Comparison of ENCODE assay signal across 19 mouse cellular contexts in genomic region chr3:153852266-153852665, GRCm38 (mm10). TPM values are rescaled to one million over a fixed set of nuclear protein-coding genes. Genes with fewer than 3 reads are reported as not detected.
DNase-seq lines count a peak whose midpoint lies in the region; ATAC-seq and TF ChIP-seq lines count a peak whose summit lies in the region.
"Had no signal": no experiment of that assay in that cellular context is flagged by ENCODE, and none has a peak within 500 bp of the region (broad histone marks: within the 10 kb centered on the region; RNA-seq: fewer than 3 reads in every experiment).

No protein-coding gene starts in this region.

- 0 out of 2 replicates have a peak, but pooled peaks cover 5% of the 10 kb centered on the region for H3K27me3 ChIP-seq in limb, embryonic 12.5 days
- H3K27me3 ChIP-seq in limb, embryonic 10.5 days (ENCODE audit: low read depth, poor library complexity, severe bottlenecking): no peaks in the 10 kb centered on the region; the same call in 1 of the 2 replicates
- H3K27me3 ChIP-seq: neural tube, embryonic 13.5 days had no signal

- no peak for DNase-seq in limb, embryonic 10.5 days (ENCODE audit: low spot score)
- DNase-seq in frontal cortex, postnatal 10 days (ENCODE audit: low spot score in 2 of 2): no peak
- DNase-seq in gastrocnemius, postnatal 25 days: no peak
- DNase-seq in left cerebral cortex, postnatal 36 days (ENCODE audit: low spot score in 2 of 2): no peak
- DNase-seq: heart, adult 18-20 months; kidney, adult 11 months; lung, postnatal 14 days; right cerebral cortex, adult 18-20 months; thymus, postnatal 4 days had no signal

- intact Hi-C loops in left cerebral cortex, postnatal 36 days (cut with DNase I): no loop called here

- H3K36me3 ChIP-seq in limb, embryonic 12.5 days: no peaks in the 10 kb centered on the region
- H3K36me3 ChIP-seq in limb, embryonic 10.5 days: no peaks in the 10 kb centered on the region
- H3K36me3 ChIP-seq: neural tube, embryonic 13.5 days had no signal

- no peaks in the 10 kb centered on the region for H3K9me3 ChIP-seq in limb, embryonic 12.5 days
- no peaks in the 10 kb centered on the region for H3K9me3 ChIP-seq in limb, embryonic 10.5 days (replicated peaks)
- H3K9me3 ChIP-seq: neural tube, embryonic 13.5 days had no signal

- no peak overlapping the region for H3K27ac ChIP-seq in limb, embryonic 12.5 days
- H3K27ac ChIP-seq in limb, embryonic 10.5 days: no peak overlapping the region
- no peak overlapping the region for H3K27ac ChIP-seq in bone marrow, adult 2 months (ENCODE audit: control insufficient read depth, insufficient read depth, low read depth, low read length, poor library complexity)
- H3K27ac ChIP-seq: neural tube, embryonic 13.5 days had no signal

- no peak for TF ChIP-seq CTCF in bone marrow, adult 2 months (IDR thresholded peaks at IDR 0.05; ENCODE audit: control insufficient read depth, insufficient read depth, low read length)

- WGBS in limb, embryonic 12.5 days: 76% methylated on average over 8 of the region's 8 CpGs
- WGBS in limb, embryonic 10.5 days: 79% methylated on average over 8 of the region's 8 CpGs
- 54% methylated on average over 8 of the region's 8 CpGs for WGBS in bone marrow, adult 2 months

- no peak overlapping the region for H3K4me2 ChIP-seq in limb, embryonic 12.5 days
- H3K4me2 ChIP-seq: neural tube, embryonic 13.5 days had no signal

- peak; percentile 26; the same call in 1 of the 2 replicates for ATAC-seq in limb, embryonic 12.5 days (ENCODE audit: insufficient number of reproducible peaks, insufficient read depth, low FRiP score, low TSS enrichment, low read depth)
- peak; percentile 92 for ATAC-seq in erythroid progenitor cell, adult 5-6 weeks (replicated peaks; ENCODE audit: low FRiP score, poor library complexity, severe bottlenecking)
- ATAC-seq in megakaryocyte progenitor cell, adult 5-6 weeks (replicated peaks; ENCODE audit: poor library complexity): peak; percentile 85
- ATAC-seq: midbrain, embryonic 16.5 days; Patski had no signal

- peak; percentile 59; the same call in 1 of the 2 replicates for TF ChIP-seq POLR2A in bone marrow, adult 2 months (IDR thresholded peaks at IDR 0.05; ENCODE audit: borderline replicate concordance, control insufficient read depth, low read depth, low read length)

- no peak overlapping the region for H3K4me3 ChIP-seq in limb, embryonic 12.5 days (replicated peaks)
- H3K4me3 ChIP-seq in limb, embryonic 10.5 days: no peak overlapping the region
- no peak overlapping the region for H3K4me3 ChIP-seq in bone marrow, adult 2 months (replicated peaks; ENCODE audit: control insufficient read depth, low read depth, low read length)
- H3K4me3 ChIP-seq: neural tube, embryonic 13.5 days had no signal

- H3K9ac ChIP-seq in limb, embryonic 12.5 days (replicated peaks): no peak overlapping the region
- H3K9ac ChIP-seq: neural tube, embryonic 13.5 days had no signal

- peaks cover 5% of the 10 kb centered on the region; the same call in 1 of the 2 replicates for H3K4me1 ChIP-seq in limb, embryonic 12.5 days (replicated peaks)
- peaks cover 7% of the 10 kb centered on the region; the same call in 1 of the 2 replicates for H3K4me1 ChIP-seq in limb, embryonic 10.5 days
- peaks cover 1% of the 10 kb centered on the region; the same call in 1 of the 2 replicates for H3K4me1 ChIP-seq in bone marrow, adult 2 months (ENCODE audit: control insufficient read depth, insufficient read depth, low read length)
- H3K4me1 ChIP-seq: neural tube, embryonic 13.5 days had no signal

RNA-seq across cellular contexts. Expression of gene Asb17, which starts 8.3 kb away (rescaled TPM):
- 0.08 and 0.13 TPM in 2 replicates for polyA plus RNA-seq in limb, embryonic 12.5 days (2016; fragmentation: Nextera tagmentation; extraction: Ambion mirVana)
- polyA plus RNA-seq in limb, embryonic 10.5 days (2016; fragmentation: Nextera tagmentation; extraction: Ambion mirVana): 0.31 and 0.33 TPM in 2 replicates
- polyA plus RNA-seq in bone marrow, adult 2 months (2011; ENCODE audit: insufficient read depth, insufficient read length, low replicate concordance, missing spikeins): 2.1 TPM in 1 of 2 replicates, not detected in the other
- total RNA-seq in erythroid progenitor cell, adult 5-6 weeks (2015; ENCODE audit: low replicate concordance): 0.72 TPM in 1 of 2 replicates, not detected in the other
- total RNA-seq in erythroid progenitor cell, adult 5-6 weeks (2017; ENCODE audit: low replicate concordance): not detected in 2 replicates
- 0.51 and 0.64 TPM in 2 replicates for total RNA-seq in megakaryocyte progenitor cell, adult 5-6 weeks (2015)
- 1.2 and 1.8 TPM in 2 replicates for total RNA-seq in megakaryocyte progenitor cell, adult 5-6 weeks (2017)
- not detected for total RNA-seq in gastrocnemius, postnatal 25 days (2021)
- total RNA-seq in left cerebral cortex, postnatal 36 days (2021): not detected
- total RNA-seq: heart, adult 18-20 months; left cerebral cortex, adult 18-20 months had no signal
- polyA plus RNA-seq: cortical plate, adult 2 months; large intestine, adult 2 months had no signal

RNA-seq across cellular contexts. Expression of gene Msh4, which starts 53.7 kb away (rescaled TPM):
- 0.06 and 0.15 TPM in 2 replicates for polyA plus RNA-seq in limb, embryonic 12.5 days (2016; fragmentation: Nextera tagmentation; extraction: Ambion mirVana)
- polyA plus RNA-seq in limb, embryonic 10.5 days (2016; fragmentation: Nextera tagmentation; extraction: Ambion mirVana): 0.05 and 0.06 TPM in 2 replicates
- polyA plus RNA-seq in bone marrow, adult 2 months (2011; ENCODE audit: insufficient read depth, insufficient read length, low replicate concordance, missing spikeins): 0.99 TPM in 1 of 2 replicates, not detected in the other
- 0.72 TPM in 1 of 2 replicates, not detected in the other for total RNA-seq in erythroid progenitor cell, adult 5-6 weeks (2015; ENCODE audit: low replicate concordance)
- not detected in 2 replicates for total RNA-seq in erythroid progenitor cell, adult 5-6 weeks (2017; ENCODE audit: low replicate concordance)
- not detected in 2 replicates for total RNA-seq in megakaryocyte progenitor cell, adult 5-6 weeks (2015)
- total RNA-seq in megakaryocyte progenitor cell, adult 5-6 weeks (2017): 0.25 TPM in 1 of 2 replicates, not detected in the other
- not detected for total RNA-seq in gastrocnemius, postnatal 25 days (2021)
- under 1 TPM; 0.12 to 0.48 TPM for total RNA-seq in left cerebral cortex, postnatal 36 days (2021)

Comparison
In these comparisons a context has a peak if more than half of its experiments do, and no peak if none do; other contexts are left out.
1. ATAC-seq: peak in every context shown above with its lines; median percentile 92 in erythroid progenitor cell, adult 5-6 weeks; 85 in megakaryocyte progenitor cell, adult 5-6 weeks; 26 in limb, embryonic 12.5 days.